Mouse (Mus musculus) MN1 (cell line): ENCODE measurements around the gene Gm3233.
"Not testable (repeated sequence)": the region's sequence is repeated elsewhere in the genome, so short reads cannot be mapped to it uniquely, and the experiment has no call there.

ENCODE experiments used
- DNase-seq: peaks from one replicate; pipeline ENCODE4 v3.0.0-alpha.2; 2016; ENCODE audit warnings: low spot score

Gm3233 gene

DNA sequence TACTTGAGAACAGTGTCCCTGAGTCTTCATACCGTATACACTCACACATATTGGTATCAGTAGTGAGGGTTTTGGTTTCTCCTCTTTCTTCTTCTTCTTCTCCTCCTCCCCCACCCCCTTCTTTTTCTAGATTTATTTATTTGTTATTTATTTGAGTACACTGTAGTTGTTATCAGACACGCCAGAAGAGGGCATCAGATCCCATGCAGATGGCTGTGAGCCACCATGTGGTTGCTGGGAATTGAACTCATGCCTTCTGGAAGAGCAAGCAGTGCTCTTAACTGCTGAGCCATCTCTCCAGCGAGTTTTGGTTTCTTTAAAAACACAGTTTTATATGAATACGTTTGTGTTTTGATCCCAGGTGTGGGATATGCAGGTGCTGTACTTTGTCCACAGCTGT is 31.2 kb downstream of the Gm3233 start:
- no peak for DNase-seq

DNA sequence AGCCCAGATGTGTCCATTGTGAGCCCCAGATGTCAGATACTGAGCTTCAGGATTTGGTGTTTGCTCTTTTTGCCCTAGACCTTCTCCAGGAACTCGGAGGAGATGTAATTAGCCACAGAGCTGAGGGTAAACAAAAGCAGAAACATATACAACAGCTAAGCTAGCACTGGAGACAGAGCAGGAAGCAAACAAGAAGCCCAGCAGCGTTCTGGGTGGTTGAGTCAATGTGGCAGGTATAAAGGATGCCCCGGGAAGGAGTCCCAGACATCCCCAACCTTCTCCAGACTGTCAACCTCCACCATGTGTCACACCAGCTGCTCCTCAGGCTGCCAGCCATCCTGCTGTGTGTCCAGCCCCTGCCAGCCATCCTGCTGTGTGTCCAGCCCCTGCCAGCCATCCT is 33.3 kb downstream of the Gm3233 start, which contains the start of gene Gm10100:
Gene Gm10100 (plus strand): TSS at position 301 of the 400 bp plus-strand sequence.
- DNase-seq, result no peak

DNA sequence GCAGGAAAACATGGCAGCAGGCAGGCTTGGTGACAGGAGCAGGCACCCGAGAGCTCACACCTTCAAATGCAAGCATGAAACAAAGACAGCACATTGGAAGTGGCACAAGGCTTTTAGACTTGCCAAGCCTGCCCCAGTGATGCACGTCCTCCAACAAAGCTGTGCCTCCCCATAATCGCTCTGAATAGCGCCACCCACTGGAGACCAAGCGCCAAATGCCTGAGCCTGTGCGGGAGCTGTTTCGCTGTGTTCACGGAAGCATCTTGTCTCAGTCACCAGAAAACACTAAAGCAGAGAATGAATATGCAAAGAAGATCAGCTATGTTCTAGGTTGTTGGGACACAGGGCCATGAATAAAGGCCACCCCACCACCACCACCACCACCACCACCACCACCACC is 34.6 kb downstream of the Gm3233 start:
- no peak for DNase-seq

GRCm38 (mm10) chr10:77720299-77720698 is 39.2 kb downstream of the Gm3233 start, which contains the start of gene Krtap12-1:
Gene Krtap12-1, plus strand, starts transcription at chr10:77720599.
- not testable (repeated sequence) for DNase-seq

DNA sequence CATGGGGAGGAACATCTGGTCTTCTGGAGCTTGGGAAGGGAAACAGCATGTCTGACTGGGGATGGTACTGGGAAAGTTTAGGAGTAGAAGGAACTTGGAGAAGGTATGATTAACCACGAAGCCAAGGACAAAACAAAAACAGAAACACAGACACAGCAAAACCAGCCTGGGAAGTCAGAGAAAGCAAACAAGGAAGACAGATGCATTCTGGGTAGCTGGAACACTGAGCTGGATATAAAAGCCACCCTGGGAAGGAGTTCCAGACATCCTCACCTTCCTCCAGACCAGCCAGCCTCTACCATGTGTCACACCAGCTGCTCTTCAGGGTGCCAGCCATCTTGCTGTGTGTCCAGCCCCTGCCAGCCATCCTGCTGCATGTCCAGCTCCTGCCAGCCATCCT is 44.0 kb downstream of the Gm3233 start, which contains the start of gene Gm10142:
Gene Gm10142 (plus strand): TSS at position 301 of the 400 bp plus-strand sequence.
- no peak for DNase-seq

GRCm38 (mm10) chr10:77713734-77714133 is 45.7 kb downstream of the Gm3233 start:
- no peak for DNase-seq

DNA sequence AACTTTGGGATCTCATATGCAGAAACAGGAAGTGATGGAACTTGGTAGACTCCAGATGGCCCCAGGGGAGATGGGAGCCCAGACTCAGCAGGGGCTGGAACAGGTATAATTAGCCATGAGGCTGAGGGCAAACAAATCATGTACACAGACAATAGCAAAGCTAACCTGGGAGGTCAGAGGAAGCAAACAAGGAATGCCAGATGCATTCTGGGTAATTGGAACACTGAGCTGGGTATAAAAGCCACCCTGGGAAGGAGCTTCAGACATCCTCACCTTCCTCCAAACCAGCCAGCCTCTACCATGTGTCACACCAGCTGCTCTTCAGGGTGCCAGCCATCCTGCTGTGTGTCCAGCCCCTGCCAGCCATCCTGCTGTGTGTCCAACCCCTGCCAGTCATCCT is 48.3 kb downstream of the Gm3233 start, which contains the start of gene Gm10024:
Gene Gm10024 (plus strand): TSS at position 301 of the 400 bp plus-strand sequence.
- DNase-seq, result not testable (repeated sequence)

GRCm38 (mm10) chr10:77709831-77710230 is 49.7 kb downstream of the Gm3233 start:
- no peak for DNase-seq
